Mouse (Mus musculus): ENCODE measurements around the gene Morf4l2.
"Not testable (repeated sequence)": the region's sequence is repeated elsewhere in the genome, so short reads cannot be mapped to it uniquely, and the experiment has no call there.

Gene Morf4l2

DNA sequence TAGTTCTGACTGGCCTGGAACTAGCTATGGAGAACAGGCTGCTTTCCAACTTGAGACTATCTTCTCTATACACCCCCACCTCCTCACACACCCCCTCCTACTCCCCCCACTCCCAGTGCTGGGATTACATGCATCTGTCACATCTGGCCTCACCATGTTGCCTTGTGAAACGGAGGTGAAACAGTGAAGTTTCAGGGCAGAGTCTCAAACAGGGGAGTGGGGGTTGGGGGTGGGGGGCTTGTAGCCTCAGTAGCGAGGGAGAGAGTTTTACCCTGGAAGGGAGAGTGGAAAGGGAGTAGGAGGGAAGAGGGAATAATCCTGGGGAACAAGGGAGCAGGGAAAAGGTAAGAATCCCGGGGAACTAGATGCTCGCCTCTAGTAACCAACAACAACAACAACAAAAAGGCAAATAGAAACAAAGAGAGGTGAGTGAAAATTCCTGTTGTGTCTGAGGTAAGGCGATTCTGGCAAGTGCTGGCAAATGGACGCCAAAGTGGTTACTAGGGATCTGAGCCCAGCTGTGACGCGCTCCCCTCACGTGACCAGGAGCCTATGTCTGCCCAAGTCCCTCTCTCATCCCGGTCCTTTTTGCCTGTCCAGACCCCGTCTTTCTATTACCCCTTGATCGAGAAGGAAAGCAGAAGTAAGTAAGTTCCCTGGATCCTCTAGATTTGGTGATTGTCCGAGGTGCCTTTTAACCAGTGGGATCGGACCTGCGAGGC is 35.9 kb downstream of the Morf4l2 start, which contains the start of gene Tceal1:
TSS of gene Tceal1 (plus strand) at position 537 of the 722 bp plus-strand sequence.
- in situ Hi-C loops (cut with MboI, MseI): no loop called here

GRCm38 (mm10) chrX:136693196-136693595 is 50.3 kb downstream of the Morf4l2 start:
- in situ Hi-C loops (cut with MboI, MseI): no loop called here

DNA sequence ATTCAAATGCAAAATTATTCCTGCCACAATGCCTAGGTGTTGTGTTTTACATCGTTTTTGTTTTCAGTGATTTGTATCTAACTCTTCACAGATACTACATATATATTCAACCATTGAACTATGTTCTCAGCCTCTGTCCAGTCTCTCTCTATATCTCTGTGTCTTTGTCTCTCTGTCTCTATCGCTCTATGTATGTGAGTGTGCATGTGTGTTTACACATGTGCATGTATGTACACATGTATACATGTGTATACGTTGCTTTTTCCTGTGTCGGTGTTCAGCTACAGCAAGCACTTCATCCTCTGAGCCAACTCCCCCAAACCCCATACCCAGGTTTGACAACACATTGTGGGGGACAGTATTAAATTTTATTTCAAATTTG is 51.2 kb downstream of the Morf4l2 start:
- in situ Hi-C loops (cut with MboI, MseI): no loop called here

GRCm38 (mm10) chrX:136691606-136692293 is 51.7 kb downstream of the Morf4l2 start:
- in situ Hi-C loops (cut with MboI, MseI): not testable (repeated sequence)

All from regulatory T cell (primary cell).